Mouse (Mus musculus) olfactory bulb, adult 2 months (tissue): ENCODE measurements around the gene Ciita. TPM values are rescaled to one million over a fixed set of nuclear protein-coding genes. Genes with fewer than 3 reads are reported as not detected.
A peak's percentile ranks its signal among the peaks of the same experiment; 100 is the strongest.

Experiments used
- H3K27ac ChIP-seq: fragments of 200-500 bp; 2 replicates; pipeline ENCODE4 v1.5.1; 2012; ENCODE audit warnings: low read depth, low read length; ENCODE audit not compliant: insufficient read depth
- H3K4me1 ChIP-seq: fragments of 200-500 bp; 2 replicates; pipeline ENCODE4 v1.6.1; 2012; ENCODE audit warnings: low read length; ENCODE audit not compliant: control insufficient read depth, insufficient read depth
- H3K4me3 ChIP-seq: fragments of 200-500 bp; 2 replicates; pipeline ENCODE4 v1.5.1; 2012; ENCODE audit warnings: mild to moderate bottlenecking, low read depth, low read length, moderate library complexity; ENCODE audit not compliant: insufficient read depth
- CTCF ChIP-seq: fragments of 200-500 bp; IDR thresholded peaks from 2 replicates; pipeline ENCODE4 v1.5.1; 2012; ENCODE audit warnings: low read depth, mild to moderate bottlenecking, low read length, moderate library complexity; ENCODE audit not compliant: insufficient read depth
- POLR2A ChIP-seq: fragments of 200-500 bp; IDR thresholded peaks from 2 replicates; pipeline ENCODE4 v1.6.1; 2012; ENCODE audit warnings: mild to moderate bottlenecking, low read depth, low read length, moderate library complexity; ENCODE audit not compliant: insufficient read depth
- WGBS: fragments of 180-500 bp; shearing (Covaris S2); methylation state at CpG from one replicate; pipeline ENCODE4 v1.1.7; 2018; 5-methylcytosine and 5-hydroxymethylcytosine counted together
- polyA plus RNA-seq: library from polyadenylated mRNA; stranded (reverse); fragments of >200 nt; gene quantifications from 2 replicates; pipeline ENCODE4 v1.2.4, GENCODE M21; 2012; ENCODE audit warnings: low replicate concordance; ENCODE audit not compliant: missing spikeins, insufficient read depth, insufficient read length

Gene Ciita
- polyA plus RNA-seq, 1 experiment: not detected

DNA sequence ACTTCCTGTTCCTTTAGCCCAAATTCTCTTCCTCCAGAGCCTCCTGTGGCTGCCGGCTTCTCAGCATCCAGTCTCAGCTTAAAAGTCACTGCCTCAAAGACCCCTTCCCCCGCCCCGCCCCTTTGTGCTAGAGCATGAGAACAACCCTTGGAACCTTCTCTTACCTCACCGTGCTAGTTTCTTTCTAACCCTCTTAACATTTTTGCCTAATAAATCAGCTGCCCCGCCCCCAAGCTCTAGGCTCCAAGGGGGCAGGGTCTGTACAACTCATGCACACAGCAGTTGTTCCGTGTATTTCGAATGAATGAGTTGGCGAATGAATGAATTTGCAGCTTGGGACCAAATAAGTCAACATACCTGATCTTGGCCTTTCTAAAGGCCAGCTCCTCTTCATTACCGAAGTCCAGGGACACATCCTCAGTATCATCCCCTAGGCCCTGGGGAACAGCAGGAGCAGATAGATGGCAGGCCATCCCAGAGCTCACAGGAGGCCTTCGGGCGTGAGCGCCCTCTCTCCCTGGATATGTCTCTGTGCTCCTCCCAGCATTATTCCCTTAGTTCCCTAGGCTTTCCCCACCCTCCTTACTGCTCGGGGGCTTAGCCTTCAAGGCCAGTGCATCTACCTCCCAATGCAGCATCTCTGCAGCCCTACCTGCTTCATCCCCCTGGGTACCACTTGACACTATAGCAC lies 33.1 kb upstream of the Ciita start:
- 8% methylated on average over 13 of the region's 13 CpGs for WGBS
- Histone ChIP-seq H3K4me1 (peaks cover 12% of the 10 kb centered on the region), H3K27ac (0 out of 2 replicates have a peak overlapping the region, but pooled peaks have one; percentile 9), H3K4me3 (peak overlapping the region; percentile 59)
- TF ChIP-seq CTCF: no peak
- no peak for TF ChIP-seq POLR2A

DNA sequence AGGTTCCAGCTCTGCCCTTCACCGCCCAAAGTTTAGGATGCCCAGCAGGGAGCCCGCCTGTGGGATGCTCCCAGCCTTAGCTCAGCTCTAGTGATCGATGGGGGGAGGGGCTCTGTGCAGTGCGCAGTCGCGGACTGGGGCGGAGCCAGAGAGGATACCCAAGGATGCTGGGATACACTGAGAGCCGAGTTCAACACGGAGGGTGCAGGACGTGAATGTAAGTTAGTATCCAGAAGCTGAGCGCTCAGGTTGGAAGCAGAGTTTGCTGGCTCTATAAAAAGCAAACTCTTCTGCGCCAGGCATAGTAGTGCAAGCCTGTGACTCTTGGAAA lies 32.6 kb upstream of the Ciita start, which contains the start of gene Tvp23a:
Tvp23a (minus strand) TSS at position 99 of the 331 bp plus-strand sequence.
- peaks cover 12% of the 10 kb centered on the region for H3K4me1 ChIP-seq
- TF ChIP-seq CTCF (no peak), POLR2A (peak; percentile 58)
- peak within 1 kb of the TSS; percentile 59 for H3K4me3 ChIP-seq
- 1% methylated on average over 12 of the region's 12 CpGs for WGBS
- H3K27ac ChIP-seq: peak within 1 kb of the TSS; percentile 32

DNA sequence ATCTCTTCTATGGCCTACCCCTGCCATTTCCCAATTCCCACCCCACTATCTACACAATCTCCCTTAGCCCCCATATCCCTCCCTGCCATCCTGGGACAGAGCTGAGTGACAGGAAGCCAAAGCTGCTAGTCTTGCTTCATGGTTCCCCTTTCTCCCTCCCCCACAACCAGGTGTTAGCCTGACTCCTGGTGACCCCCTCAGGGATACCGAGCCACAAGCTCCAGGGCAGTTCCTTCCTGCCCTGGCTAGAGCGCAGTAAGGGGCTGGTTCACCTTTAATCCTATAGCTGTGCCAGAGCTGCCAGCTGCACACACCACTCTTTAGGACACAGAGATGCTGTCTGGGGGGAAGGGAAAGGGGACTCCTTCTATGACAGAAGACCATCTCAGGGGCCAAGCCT lies 32.1 kb upstream of the Ciita start:
- 68% methylated on average over 2 of the region's 2 CpGs for WGBS
- Histone ChIP-seq H3K27ac (peak overlapping the region; percentile 32), H3K4me1 (peaks cover 16% of the 10 kb centered on the region), H3K4me3 (peak overlapping the region; percentile 59)
- TF ChIP-seq POLR2A (no peak), CTCF (no peak)

DNA sequence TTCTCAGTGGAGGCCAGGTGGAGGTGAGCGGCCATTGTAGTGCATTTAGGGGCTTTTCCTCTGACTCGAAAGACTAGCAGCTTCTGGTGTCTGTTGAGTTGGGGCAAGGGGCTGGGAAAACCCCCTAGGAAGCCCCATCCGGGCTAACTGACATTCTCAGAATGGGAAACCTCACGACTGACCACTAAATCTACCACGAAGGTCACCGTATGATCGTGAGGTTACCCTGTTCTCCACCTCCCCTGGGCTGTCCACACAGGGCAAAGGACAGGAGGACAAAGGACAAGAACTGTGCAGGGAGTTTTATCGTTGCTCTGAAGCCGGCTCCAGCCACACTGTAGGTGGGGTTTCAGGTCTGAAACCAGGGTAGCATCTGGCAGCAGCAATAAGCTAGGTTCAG lies 30.9 kb upstream of the Ciita start:
- Histone ChIP-seq H3K27ac (no peak overlapping the region), H3K4me1 (peaks cover 16% of the 10 kb centered on the region), H3K4me3 (no peak overlapping the region)
- 84% methylated on average over 9 of the region's 9 CpGs for WGBS
- TF ChIP-seq CTCF (no peak), POLR2A (no peak)

DNA sequence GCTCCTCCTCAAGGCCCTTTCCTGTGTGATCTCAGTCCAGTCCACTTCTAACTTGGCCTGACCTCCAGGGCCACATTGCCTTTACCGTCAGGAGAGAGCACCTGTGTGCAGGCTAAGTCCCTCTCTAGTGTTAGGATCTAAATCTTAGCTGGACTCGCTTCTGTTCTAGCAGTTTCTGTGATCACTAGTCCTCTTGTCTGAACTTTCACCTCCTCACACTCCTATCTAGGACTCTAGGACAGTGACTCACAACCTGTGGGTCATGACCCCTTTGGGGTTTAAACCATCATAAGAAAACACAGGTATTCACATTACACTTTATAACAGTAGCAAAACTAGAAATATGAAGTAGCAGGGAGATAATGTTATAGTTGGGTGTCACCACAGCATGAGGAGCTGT lies 28.0 kb upstream of the Ciita start:
- Histone ChIP-seq H3K4me3 (no peak overlapping the region), H3K4me1 (peaks cover 8% of the 10 kb centered on the region), H3K27ac (no peak overlapping the region)
- TF ChIP-seq CTCF (no peak), POLR2A (no peak)
- 86% methylated on average over 2 of the region's 2 CpGs for WGBS

DNA sequence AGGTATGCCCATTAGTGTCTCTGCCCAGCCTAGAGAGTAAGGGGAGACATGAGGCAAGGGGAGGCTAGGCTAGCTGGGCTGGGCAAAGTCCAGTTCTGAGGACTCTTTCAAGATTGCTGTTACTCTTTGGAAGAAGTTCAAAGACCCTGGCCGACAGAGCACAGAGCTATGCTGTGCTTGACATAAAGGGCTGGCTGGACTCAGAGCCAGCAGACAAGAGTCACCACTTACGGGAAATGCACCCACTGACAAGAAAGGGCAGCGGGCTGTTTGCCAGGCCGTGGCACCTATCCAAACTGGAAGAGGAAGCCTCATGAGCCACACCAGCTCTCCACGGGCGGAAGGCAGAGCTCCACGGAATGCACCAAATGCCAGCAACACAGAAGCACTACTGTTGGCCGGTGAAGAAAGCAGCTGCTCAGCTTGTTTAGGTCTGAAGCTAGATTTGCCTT lies 27.4 kb upstream of the Ciita start:
- no peak for TF ChIP-seq POLR2A
- no peak for TF ChIP-seq CTCF
- Histone ChIP-seq H3K4me3 (no peak overlapping the region), H3K4me1 (peaks cover 8% of the 10 kb centered on the region), H3K27ac (no peak overlapping the region)
- WGBS: 25% methylated on average over 8 of the region's 8 CpGs

DNA sequence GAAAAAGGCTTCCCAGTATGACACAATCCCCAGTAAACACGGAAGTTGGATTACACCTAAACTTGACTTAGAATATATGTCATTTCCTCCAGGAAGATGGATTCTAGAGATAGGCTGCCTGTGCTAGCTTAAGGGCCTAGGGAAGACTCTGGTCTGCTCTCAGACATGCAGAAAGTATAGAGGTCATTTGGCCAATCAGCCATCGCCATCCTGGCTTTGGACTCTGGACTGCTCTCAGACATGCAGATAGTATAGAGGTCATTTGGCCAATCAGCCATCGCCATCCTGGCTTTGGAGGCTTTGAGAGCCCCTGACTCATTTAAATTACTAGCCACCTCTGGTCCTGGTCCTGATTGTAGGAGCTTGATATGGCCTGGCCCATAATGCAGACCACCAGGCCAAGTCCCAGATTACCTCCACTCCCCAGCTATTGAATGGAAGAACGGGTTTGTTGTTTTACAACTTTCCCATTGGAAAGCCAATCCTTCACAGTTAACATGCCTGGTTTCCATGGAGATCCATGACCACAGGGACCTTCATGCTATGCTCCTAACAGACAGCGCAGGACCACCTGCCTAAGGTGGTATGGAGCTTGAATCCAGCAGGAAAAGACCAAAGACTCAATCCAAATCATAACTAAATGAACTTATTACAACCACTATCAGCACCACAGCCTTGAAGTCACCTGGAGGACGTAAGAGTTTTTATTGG lies 25.8 kb upstream of the Ciita start:
- Histone ChIP-seq H3K4me1 (0 out of 2 replicates have a peak, but pooled peaks cover 4% of the 10 kb centered on the region), H3K27ac (no peak overlapping the region), H3K4me3 (no peak overlapping the region)
- TF ChIP-seq POLR2A (no peak), CTCF (no peak)
- WGBS: 93% methylated on average over 6 of the region's 6 CpGs

DNA sequence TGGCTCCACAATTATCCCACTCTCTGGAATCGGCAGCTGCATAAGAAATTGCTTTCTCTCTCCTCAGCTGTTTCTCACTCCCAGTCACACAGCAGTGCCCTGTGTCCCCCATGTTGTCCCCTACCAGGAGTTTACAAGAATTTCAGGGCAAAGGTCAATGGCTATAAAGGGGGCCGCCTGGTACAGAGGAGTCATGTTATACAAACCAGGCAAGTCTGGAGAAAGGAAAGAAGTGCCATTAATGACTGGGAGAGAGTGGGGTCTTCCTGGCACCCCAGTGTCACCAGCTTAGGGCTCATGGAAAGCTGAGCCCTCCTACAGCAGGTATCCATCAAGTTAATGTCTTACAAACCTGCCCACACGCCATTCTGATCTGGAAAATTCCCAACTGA lies 25.3 kb upstream of the Ciita start:
- TF ChIP-seq CTCF (no peak), POLR2A (no peak)
- no peak overlapping the region for H3K4me3 ChIP-seq
- 83% methylated on average over 3 of the region's 3 CpGs for WGBS

DNA sequence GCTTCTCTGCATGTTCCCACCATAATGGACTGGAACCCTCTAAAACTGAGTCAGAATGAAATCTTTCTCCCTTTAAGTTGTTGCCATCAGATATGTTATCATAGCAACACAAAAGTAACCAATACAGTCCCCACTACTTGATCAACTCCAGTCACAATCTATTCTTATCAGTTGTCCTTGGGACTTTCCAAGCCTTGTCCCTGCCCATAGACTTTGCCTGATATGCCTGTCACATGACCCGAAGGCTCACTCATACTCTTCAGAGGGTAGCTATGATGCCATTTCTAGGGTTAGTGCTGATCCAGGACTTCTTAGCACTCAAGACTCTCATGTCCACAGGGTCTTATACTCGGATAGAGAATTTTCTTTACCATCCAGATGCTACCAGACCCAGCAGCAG lies 19.7 kb upstream of the Ciita start:
- 71% methylated on average over 2 of the region's 2 CpGs for WGBS
- no peak for TF ChIP-seq CTCF
- no peak for TF ChIP-seq POLR2A
- Histone ChIP-seq H3K4me3 (no peak overlapping the region), H3K4me1 (no peaks in the 10 kb centered on the region), H3K27ac (no peak overlapping the region)

More for the DNA sequence above, 25.3 kb upstream of the Ciita start:
- Histone ChIP-seq H3K27ac (no peak overlapping the region), H3K4me1 (0 out of 2 replicates have a peak, but pooled peaks cover 4% of the 10 kb centered on the region)
